Mouse (Mus musculus): ENCODE results near the gene Atxn2.

Atxn2 gene

DNA sequence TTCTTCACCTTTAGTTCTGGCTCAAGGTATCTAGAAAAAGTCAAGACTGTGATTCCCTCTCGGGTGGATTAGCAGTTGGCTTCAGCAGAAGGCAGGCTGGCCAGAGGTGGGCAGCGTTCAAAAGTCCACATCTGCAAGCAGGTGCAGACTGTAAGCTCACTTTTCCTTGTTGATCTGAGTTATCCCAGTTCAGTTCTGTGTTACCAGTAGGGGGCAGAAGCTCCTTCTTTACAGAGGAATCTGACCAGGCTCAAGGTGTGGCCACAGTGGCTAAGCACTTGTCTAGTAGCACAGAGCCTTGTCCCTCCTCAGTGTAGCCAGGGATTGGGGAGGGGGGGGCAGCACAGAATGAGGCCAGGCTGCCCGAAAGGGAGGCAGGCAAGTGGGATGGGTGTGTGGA is 103.9 kb downstream of the Atxn2 start:
- DNase-seq (ENCODE audit: low read depth in 1 of 2, low spot score in 2 of 2), result peak in 1 of 2 experiments; percentile 51

DNA sequence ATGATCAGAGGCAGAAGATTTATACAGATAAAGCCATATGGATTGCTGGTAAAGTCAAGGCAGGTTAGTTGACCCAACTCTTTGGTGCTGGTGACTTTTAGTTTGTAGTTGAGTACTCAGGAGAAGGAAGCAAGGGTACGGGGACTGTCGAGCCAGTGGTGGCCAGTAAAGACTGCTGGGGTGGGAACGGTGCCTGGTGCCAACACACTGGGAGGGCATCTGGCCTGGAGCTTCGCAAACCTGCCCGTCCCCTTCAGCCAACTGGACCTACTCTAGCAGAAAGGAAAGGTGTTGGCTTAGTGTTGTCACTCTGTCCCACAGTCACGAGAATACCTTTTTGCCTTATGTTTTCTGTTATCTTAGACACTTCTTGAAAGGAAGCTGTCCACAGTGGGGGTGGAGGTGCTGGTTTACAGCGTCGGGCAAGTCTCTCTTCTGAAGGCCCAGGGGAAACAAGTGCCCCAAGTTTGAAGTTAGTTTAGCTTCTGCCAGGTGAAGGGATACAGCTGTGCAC is 104.8 kb downstream of the Atxn2 start:
- no peak for DNase-seq (ENCODE audit: low read depth in 1 of 2, low spot score in 2 of 2)

DNA sequence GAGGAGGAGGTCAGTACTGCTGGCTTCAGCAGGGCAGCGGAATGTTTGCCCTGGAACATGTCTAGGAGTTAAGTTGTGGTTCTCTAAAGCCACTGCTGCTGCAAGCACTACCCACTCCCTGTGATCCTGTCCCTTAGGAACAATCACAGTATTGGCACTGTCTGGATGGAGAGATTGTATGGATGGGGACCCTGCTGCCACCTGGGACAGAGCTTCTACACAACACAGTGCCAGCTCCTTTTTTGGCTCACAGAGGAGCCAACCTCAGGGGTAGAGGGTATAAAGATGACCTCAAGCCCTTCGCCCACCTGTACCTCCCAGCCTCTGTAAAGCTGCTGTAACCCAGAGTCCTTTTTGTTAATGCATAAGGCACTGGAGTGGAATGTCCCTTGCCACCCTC is 105.5 kb downstream of the Atxn2 start:
- no peak for DNase-seq (ENCODE audit: low read depth in 1 of 2, low spot score in 2 of 2)

DNA sequence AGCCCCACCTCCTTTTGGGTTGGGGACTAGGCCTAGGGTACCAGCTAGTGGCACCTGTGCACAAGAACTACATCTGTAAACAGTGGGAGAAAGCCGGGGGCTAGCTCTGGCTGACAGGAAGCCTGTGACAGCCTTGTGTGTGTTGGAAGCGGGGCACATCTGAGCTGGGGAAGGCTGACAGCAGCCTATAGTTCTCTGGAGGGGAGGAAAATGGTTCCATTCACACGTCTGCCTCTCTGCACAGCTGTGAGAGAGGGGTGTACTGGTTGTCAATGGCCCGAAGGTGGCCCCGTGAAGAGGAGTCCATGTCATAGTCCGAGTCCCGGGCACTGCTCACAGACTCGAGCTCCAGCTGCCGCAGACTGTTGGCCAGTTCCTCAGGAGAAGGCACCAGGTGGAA is 106.4 kb downstream of the Atxn2 start:
- DNase-seq (ENCODE audit: low read depth in 1 of 2, low spot score in 2 of 2), result no peak

DNA sequence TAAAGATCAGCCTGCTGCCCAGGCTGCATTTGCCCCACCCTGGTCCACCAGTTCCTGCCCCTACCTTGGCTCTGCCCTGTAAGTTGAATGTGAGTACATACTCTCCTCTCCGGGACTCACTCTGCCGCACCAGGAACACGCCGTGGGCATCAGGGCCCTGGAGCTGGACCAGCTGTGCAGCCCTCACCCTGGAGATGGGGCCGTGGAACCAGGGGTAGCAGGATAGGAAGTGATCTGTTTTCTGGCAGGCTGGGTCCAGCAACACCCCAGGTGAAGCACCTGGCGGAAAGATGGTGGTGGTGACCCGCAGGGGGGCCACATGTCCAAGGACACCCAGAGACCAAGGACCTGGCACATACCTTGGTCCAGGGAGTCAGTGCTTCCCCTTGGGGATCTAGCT is 107.3 kb downstream of the Atxn2 start:
- no peak for DNase-seq (ENCODE audit: low read depth in 1 of 2, low spot score in 2 of 2)

DNA sequence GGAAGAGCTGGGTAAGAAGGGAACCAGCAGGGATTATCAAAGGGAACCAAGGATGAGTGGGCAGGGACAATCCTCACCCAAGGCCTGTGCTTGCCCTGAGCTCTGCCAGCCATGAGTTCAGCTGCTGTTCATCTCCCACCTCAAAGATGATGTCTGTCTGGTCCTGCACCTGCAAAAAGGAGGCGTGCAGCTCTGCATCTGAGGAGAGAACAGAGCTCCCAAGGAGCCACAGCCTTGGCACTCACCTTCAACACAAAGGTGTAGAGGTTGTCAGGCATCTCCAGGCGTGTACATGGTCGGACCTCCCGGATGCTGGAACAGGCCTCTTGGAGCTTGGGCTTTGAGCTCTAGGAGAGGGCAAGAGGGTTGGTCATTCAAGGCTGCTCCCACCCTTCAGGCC is 107.7 kb downstream of the Atxn2 start:
- DNase-seq (ENCODE audit: low read depth in 1 of 2, low spot score in 2 of 2), result no peak

DNA sequence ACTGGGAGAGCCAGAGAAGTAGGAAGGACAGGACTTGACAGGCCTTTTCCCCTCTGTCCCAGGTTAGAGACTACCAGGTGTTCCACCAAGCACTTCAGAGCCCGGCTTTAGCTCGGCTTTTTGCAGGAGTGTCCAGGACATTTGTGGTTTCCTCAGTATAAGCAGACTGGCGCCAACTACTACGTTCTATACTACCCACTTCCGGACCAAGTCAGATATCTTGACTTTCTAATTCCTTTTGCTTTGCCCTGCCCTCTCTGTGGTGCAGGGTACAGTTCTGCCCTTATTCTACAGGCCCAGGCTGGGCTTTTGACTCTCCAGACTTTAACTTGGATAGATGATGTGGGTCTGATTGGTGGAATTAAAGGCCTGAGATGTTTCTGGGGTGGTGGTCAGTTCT is 108.4 kb downstream of the Atxn2 start:
- DNase-seq (ENCODE audit: low read depth in 1 of 2, low spot score in 2 of 2), result no peak

DNA sequence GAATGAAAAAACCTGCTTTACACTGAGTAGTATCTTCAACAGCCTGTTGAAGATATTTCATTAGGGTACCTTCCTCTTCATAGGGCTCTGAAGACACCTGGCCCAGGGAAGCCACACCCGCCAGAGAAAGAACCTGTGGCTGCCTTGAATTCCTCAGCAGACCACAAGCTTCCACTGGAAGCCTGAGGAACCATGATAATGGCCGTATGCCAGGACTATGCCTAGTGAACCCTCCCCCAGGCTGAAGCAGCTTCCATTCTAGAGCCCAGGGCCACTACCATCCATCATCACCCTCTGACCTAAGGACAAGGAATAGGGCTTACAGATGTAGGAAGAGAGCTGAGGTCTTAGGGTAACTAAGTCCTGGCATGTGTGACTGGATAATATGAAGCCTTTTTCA is 109.0 kb downstream of the Atxn2 start:
- no peak for DNase-seq (ENCODE audit: low read depth in 1 of 2, low spot score in 2 of 2)

DNA sequence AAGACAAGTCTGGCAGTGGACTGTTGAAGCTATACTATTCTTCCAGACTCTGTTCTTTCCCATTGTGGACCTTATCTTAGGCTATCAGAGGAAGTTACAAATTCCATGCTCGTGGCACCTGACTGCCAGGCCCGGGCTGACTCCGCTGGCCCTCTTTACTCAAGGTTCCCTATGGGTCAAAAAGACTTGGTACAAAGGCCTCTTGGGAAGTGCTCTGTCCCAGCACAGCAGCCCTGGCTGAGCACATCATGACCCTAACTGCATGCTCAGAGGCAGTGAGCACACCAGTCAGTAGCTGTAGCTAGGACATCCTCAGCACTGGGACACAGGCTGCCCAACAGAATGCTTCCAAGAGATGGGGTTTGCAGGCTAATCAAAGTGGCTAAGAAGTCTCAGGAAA is 109.5 kb downstream of the Atxn2 start:
- DNase-seq (ENCODE audit: low read depth in 1 of 2, low spot score in 2 of 2), result no peak

DNA sequence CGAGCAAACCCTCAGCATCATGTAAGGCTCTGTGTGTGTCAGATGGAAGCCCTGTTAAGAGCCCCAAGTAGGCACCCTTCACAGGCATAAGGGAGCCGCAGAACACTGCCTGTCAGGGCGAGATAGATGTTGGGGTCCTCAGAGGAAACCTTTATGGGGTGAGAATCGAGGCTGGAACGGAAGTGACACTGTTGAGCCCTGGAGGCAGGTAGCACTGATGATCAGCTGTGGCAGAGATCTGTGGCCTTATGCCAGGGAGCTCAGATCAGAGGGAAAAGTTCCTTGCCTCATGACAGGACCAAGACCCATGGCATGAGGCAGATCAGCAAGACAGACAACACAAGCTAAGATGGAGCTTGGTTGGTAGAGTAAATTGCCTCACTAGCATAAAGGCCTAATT is 110.0 kb downstream of the Atxn2 start:
- no peak for DNase-seq (ENCODE audit: low read depth in 1 of 2, low spot score in 2 of 2)

DNA sequence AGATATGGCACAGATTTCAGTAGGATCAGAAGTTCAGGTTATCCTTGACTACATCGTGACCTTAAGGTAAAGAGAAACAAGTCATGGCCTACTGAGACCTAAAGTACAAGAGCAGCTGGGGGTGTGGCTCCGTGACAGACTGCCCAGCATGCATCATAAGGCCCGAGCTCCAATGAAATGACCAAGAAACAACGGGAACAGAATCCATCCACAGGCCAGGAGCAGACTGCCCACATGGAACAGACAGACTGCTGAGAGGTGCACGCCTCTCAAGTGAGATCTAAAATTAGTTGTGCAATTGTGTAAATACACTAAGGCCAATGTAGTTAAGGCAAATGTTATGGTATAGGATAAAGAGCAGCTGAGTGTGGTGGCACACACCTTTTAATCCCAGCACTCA is 110.4 kb downstream of the Atxn2 start:
- DNase-seq (ENCODE audit: low read depth in 1 of 2, low spot score in 2 of 2), result no peak

DNA sequence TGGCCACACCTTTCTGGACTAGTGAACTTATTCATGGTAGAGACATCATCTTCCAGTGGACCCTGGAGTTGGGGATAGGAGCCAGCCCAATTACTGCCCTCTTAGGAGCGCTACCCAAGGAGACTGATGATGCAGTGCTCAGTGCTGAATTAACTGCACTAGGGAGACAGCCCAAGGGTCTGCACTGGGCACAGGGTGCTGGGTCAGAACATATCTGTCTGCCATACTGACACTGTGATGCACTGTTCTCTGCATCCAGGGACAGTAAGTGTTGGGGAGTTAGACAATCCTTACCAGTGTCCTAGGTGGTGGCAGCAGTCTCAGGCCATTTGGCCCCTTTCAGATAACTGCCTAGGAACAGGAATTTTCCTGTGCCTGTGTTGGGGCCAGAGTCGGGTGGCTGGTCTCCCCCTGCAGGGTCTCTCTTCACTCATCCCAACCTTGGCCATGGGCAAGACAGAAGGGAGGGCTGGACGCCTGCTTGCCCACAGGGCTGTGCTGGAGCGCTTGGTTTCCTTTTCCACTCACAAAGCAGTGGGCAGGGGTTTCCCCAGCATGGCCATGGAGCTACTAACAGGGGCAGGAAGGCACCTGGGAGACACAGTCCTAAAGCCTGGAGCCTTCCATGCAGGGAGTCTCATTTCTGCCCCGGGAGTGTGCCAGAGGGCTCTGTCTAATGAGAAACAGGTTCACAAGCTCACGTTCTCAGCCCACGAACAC is 111.8 kb downstream of the Atxn2 start:
- no peak for DNase-seq (ENCODE audit: low read depth in 1 of 2, low spot score in 2 of 2)

DNA sequence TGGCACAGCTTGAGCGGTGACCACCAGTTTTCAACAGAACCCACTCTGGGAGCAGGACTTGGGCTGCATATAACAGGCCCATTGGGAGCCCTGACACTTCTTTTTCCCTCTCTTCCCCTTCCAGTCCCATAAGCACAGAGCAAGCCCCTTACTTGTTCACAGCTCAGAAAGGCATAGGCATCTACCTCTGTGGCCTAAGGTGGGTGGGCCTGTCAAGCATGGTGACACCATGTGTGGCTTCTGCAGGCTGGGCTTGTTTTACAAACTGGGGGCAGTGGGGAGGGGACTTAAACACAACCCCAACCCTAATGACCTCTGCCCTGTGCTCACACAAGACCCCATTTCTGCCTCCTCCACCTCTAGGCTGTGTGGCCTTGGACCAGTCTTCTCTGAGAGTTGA is 112.5 kb downstream of the Atxn2 start:
- no peak for DNase-seq (ENCODE audit: low read depth in 1 of 2, low spot score in 2 of 2)

DNA sequence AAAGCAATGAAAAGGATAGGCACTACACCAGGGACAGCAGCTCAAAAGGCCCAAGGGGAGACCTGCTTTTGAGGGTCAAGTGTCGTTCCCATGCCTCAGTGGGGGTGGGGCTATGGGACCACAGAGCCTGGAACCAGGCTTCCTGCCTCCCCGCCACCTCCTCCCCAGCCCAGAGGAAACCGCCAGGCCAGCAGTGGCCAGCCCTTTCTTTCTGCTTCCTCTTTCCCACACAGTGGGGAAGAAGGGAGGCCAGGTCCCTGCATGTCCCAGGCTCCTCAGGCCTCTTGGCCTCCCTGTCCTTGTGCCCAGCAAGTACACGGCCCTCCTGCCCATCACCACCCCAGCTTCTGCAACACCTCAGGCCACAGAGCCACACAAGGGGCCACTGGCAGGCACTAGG is 113.0 kb downstream of the Atxn2 start:
- DNase-seq (ENCODE audit: low read depth in 1 of 2, low spot score in 2 of 2), result no peak

DNA sequence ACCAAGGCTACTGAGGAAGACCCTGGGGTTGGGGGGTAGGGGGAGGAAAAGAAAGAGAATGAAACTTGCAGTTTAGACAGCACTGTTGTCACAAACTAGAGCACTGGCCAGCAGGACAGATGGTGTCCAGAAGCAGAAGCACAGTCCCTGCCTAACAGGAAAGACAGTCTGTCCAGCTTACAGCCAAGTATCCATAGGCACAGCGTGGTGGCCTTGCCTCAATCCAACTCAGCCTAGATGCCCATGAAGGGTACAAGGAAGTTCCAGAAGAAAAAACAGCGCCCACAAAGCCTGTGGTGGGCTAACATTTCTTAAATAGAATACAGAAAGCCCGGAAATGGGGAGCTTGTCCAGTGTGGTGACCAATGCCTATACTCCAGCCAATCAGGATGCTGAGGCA is 114.5 kb downstream of the Atxn2 start:
- DNase-seq (ENCODE audit: low read depth in 1 of 2, low spot score in 2 of 2), result no peak

DNA sequence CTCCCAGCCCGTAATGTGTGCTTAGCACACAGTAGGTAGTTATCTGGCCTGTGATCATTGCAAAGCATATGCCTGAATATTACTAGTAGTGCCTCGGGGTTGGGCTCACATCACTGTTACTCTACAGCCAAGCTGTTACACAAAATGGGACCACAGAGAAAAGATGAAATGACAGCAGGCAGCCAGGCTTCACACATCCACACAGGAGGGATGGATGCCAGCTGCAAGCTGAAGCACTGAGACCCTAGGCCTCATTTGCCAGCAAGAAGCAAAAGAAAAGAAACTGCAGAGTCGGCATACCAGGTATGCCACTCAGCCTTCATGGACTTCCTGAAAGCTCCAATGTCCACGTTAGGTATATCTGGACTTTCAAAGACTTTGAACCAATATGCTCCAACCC is 116.7 kb downstream of the Atxn2 start:
- DNase-seq (ENCODE audit: low read depth in 1 of 2, low spot score in 2 of 2), result no peak

DNA sequence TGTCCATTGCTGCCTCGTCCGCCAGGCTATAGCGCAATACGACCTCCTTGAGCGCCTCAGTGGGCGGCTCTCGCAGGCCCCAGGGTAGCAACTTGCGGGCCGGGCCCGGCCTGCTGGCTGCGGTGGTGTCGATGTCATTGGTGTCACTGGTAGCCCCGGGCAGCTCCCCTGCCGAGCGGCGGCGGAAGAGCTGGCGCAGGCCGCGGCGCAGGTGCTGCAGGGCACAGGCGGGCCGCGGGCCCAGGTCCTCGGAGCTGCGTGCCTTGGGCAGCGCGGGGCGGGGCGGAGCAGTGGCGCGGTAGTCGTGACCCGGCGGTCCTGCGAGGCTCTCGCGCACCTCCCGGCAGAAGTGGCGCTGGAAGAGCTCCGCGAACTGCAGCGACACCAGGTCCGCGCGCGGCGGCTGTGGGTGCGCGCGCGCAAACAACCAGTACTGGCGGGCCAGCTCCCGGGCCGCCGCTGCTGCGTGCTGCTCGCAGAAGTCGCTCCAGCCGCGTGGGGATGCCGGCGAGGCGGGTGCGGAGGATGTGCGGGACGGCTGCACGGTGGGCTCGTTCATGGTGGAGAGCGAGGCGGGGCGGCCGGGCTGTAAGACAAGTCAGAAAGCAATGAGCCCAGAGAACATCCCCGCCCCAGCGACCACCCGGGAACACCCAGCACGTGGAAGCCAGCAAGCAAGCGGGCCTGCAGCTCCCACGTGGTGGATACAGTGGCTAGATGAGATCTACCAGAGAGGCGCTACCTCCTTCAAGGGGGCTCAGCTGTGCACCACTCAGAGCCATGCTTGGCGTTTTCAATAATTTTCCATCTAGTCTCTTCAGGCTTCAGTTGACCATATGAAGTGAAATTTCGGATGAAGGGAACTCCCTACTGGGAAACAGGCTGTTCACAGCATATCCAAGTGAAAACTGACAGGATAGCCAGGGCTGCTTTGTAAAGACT is 117.6 kb downstream of the Atxn2 start:
- no peak for DNase-seq (ENCODE audit: low read depth in 1 of 2, low spot score in 2 of 2)

DNA sequence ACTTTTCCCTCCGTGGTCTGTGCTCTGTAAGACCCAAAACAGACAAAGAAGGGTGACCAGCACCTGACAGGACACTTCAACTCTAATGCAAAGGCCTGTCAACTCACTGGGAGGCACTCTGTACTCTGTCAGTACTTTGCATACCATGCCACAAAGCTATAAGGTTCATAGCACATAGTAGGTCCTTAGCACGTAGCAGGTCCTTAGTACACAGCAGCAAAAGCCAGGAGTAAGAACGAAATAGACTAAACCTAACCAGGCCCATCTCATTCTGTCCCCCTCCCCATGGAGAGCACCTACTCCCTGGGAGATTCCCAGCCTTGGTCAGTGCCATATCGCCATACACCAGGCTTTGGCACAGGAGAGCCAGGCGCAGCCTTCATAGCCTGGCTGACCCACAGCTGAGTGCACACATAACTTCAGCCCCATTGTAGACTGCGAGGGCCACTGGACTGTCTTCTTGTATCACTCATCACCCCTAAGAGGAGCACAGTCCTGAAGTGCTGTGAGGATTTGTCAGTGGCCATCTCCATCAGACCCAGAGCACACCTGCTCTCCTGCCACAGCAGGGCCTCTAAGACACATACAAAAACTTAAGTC is 120.0 kb downstream of the Atxn2 start:
- no peak for DNase-seq (ENCODE audit: low read depth in 1 of 2, low spot score in 2 of 2)

DNA sequence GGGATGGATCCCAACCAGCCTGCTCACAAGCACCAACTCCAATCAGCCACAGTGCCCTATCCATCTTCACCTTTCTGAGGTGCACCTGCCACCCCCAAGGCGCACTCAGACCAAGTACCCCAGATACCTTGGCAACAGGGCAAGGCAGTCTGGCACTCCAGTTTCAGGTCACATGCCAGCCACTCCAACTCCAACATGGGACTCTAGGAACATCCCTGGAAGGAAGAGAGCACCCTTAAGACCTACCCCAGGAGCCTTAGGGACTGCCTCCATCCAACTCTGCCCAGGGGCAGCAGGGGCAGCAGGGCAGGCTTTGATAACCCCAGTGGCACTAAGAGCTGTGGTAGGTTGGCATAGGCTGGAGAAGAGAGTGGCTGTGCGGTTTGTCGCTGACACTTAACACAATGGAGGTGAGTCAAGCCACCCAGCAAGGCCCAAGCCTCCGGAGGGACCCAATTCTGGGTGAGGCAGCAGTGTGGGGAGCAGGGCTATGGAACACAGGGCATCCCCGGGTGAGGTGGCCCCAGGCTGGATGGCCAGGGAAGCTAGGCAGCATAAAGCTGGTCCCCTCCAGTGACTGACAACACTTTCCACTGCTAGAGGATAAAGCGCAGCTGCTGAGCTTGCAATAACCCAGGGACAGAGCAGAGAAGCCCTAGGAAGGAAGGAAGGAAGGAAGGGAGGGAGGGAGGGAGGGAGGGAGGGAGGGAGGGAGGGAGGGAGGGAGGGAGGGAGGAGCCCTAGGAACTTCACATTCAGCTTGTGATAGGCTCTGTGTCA is 121.4 kb downstream of the Atxn2 start:
- no peak for DNase-seq (ENCODE audit: low read depth in 1 of 2, low spot score in 2 of 2)

DNA sequence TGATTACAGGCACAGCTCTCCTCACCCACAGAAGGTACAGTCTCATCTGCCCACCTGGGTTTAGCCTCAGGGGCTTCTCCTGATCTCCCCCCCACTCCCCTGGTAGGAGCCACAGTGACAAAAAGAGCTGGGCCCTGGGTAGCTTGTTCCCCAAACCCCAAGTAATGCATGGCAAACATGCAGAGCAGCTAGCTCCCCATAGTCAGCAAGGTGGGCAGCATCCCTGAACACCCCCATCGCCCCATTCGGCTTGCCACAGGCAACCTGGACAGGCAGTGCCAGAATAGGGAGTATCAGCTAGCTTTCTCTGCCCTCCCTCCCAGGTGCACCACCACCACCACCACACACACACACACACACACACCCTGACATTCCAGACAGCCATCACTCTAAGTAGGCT is 122.0 kb downstream of the Atxn2 start:
- no peak for DNase-seq (ENCODE audit: low read depth in 1 of 2, low spot score in 2 of 2)

DNA sequence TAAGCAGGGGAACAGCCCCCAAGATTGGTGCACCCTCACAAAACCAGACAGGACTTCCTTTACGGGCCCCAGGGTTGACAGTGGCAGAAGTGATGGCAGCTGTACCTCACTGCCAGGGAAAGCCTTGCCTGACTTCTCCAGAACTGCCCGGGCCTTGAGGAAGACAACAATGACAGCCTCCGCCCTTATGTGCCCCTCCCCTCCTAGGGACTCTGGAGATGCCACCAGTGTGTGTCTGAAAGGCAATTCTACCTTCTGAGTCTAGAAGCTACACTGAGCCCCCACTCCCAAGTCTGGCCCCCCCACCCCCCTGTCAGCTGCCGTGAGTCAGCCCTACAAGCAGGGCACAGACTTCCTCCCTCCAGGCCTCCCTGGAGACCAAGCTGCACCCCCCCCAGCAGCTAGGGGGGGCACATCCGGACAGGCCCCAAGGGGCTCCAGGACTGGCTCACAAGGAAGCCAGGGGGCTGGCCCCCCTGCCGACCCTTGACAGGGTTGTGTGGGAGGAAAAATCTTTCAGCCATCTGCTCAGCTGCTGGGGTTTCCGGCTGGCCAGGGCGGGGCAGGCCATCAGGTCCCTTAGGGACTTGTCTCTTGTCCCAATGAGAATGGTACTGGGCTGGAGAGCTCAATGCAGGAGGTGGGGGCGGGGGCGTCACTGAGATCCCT is 122.6 kb downstream of the Atxn2 start:
- DNase-seq (ENCODE audit: low read depth in 1 of 2, low spot score in 2 of 2), result no peak
